Mouse (Mus musculus) ES-E14 (cell line): ENCODE measurements around the gene Snai3. TPM values are rescaled to one million over a fixed set of nuclear protein-coding genes. Genes with fewer than 3 reads are reported as not detected.

Experiments used
- DNase-seq: peaks from one replicate; pipeline ENCODE4 v3.0.0-alpha.2; 2013; ENCODE audit warnings: low read depth, low spot score
- H3K27ac ChIP-seq: 2 replicates; pipeline ENCODE4 v1.5.1; 2012; ENCODE audit warnings: low read depth, mild to moderate bottlenecking, low read length, moderate library complexity, mixed read lengths; ENCODE audit not compliant: poor library complexity, insufficient read depth, severe bottlenecking
- H3K36me3 ChIP-seq: 2 replicates; pipeline ENCODE4 v1.6.1; 2012; ENCODE audit warnings: mild to moderate bottlenecking, low read length, moderate library complexity, mixed read lengths; ENCODE audit not compliant: control insufficient read depth, poor library complexity, insufficient read depth, severe bottlenecking
- H3K4me1 ChIP-seq, 2 experiments: fragments of 150-350 bp in 1 of 2; sonication (generic) in 1 of 2; 2 replicates each; pipeline ENCODE4 v1.6.1; 2012; ENCODE audit warnings: low read length in 2 of 2, mild to moderate bottlenecking in 1 of 2, mixed read lengths in 1 of 2; ENCODE audit not compliant: control insufficient read depth in 2 of 2, insufficient read depth in 2 of 2, poor library complexity in 1 of 2
- H3K4me3 ChIP-seq, 2 experiments: fragments of 150-350 bp in 1 of 2; sonication (generic) in 1 of 2; 2 replicates each; pipeline ENCODE4 v1.5.1; 2012; ENCODE audit warnings: low read length in 2 of 2, low read depth in 1 of 2, mild to moderate bottlenecking in 1 of 2, mixed read lengths in 1 of 2; ENCODE audit not compliant: insufficient read depth in 1 of 2, poor library complexity in 1 of 2, severe bottlenecking in 1 of 2
- H3K9ac ChIP-seq: 2 replicates; pipeline ENCODE4 v1.6.1; 2012; ENCODE audit warnings: low read depth, mild to moderate bottlenecking, low read length, mixed read lengths; ENCODE audit not compliant: poor library complexity, insufficient read depth, severe bottlenecking
- H3K9me3 ChIP-seq: fragments of 150-350 bp; sonication (generic); 2 replicates; pipeline ENCODE4 v1.6.1; 2012; ENCODE audit warnings: low read depth, mild to moderate bottlenecking, low read length; ENCODE audit not compliant: control insufficient read depth, insufficient read depth
- CHD2 ChIP-seq: IDR thresholded peaks from 2 replicates; pipeline ENCODE4 v1.6.1; 2014; ENCODE audit warnings: mild to moderate bottlenecking, low read depth, low read length, inconsistent platforms
- HCFC1 ChIP-seq: IDR thresholded peaks from 2 replicates; pipeline ENCODE4 v1.6.1; 2012; ENCODE audit warnings: low read length, inconsistent platforms, borderline replicate concordance; ENCODE audit not compliant: insufficient read depth
- MAFK ChIP-seq: IDR thresholded peaks from 2 replicates; pipeline ENCODE4 v1.6.1; 2014; ENCODE audit warnings: mild to moderate bottlenecking, low read depth, low read length, inconsistent platforms; ENCODE audit not compliant: insufficient read depth
- ZC3H11A ChIP-seq: IDR thresholded peaks from 2 replicates; pipeline ENCODE4 v1.6.1; 2012; ENCODE audit warnings: low read depth, mild to moderate bottlenecking, inconsistent platforms, low read length, borderline replicate concordance
- ZNF384 ChIP-seq: IDR thresholded peaks from 2 replicates; pipeline ENCODE4 v1.6.1; 2012; ENCODE audit warnings: low read depth, low read length, inconsistent platforms
- in situ Hi-C, 2 experiments: fragments of 600-800 bp; cut with MboI; formaldehyde crosslinking; loops; one replicate each; pipeline ENCODE4 v1.15.1; 2025; ENCODE audit warnings: low sequenced_read_pairs in 2 of 2, inconsistent platforms in 1 of 2; ENCODE audit not compliant: unreplicated experiment in 2 of 2
- total RNA-seq: library from RNA; depleted of rRNA; stranded (reverse); fragments of 300-350 nt; gene quantifications from 2 replicates; pipeline ENCODE4 v1.2.3, GENCODE M21; 2012

Gene Snai3
- total RNA-seq, 1 experiment = 4.2 TPM

GRCm38 (mm10) chr8:122469965-122470364 is 9.4 kb upstream of the Snai3 start:
- Histone ChIP-seq H3K4me3 (no peak overlapping the region), H3K27ac (no peak overlapping the region), H3K4me1 (peaks cover 0 to 3% of the 10 kb centered on the region in 2 experiments; a peak in 1 of 4 replicates), H3K9ac (no peak overlapping the region), H3K9me3 (no peaks in the 10 kb centered on the region), H3K36me3 (peaks cover 7% of the 10 kb centered on the region; the same call in 1 of the 2 replicates)
- TF ChIP-seq MAFK = no peak
- in situ Hi-C loops = no loop called here
- no peak for DNase-seq

- Histone ChIP-seq H3K27ac (no peak overlapping the region), H3K4me3 (no peak overlapping the region), H3K9me3 (no peaks in the 10 kb centered on the region), H3K4me1 (no peaks in the 10 kb centered on the region), H3K9ac (no peak overlapping the region), H3K36me3 (peaks cover 7% of the 10 kb centered on the region; the same call in 1 of the 2 replicates)
- in situ Hi-C loops = no loop called here
- no peak for DNase-seq
- no peak for TF ChIP-seq ZC3H11A
- no peak for TF ChIP-seq CHD2
- TF ChIP-seq ZNF384 = no peak
- no peak for TF ChIP-seq HCFC1
- TF ChIP-seq MAFK = no peak
These were observed 8.9 kb upstream of the Snai3 start for GRCm38 (mm10) chr8:122469407-122469806.

- Histone ChIP-seq H3K36me3 (peaks cover 2% of the 10 kb centered on the region; the same call in 1 of the 2 replicates), H3K9ac (no peak overlapping the region)
- no peak for DNase-seq
These were observed 7.3 kb upstream of the Snai3 start for GRCm38 (mm10) chr8:122467816-122468215.

GRCm38 (mm10) chr8:122464985-122465384 is 4.5 kb upstream of the Snai3 start:
- in situ Hi-C loops = no loop called here
- DNase-seq = no peak
- peaks cover 2% of the 10 kb centered on the region; the same call in 1 of the 2 replicates for H3K36me3 ChIP-seq
- H3K4me3 ChIP-seq = no peak overlapping the region
- TF ChIP-seq MAFK (no peak), CHD2 (no peak), ZNF384 (no peak), HCFC1 (no peak), ZC3H11A (no peak)
- H3K4me1 ChIP-seq = peaks cover 0 to 14% of the 10 kb centered on the region in 2 experiments; a peak in 2 of 4 replicates
- H3K9ac ChIP-seq = no peak overlapping the region
- no peaks in the 10 kb centered on the region for H3K9me3 ChIP-seq
- H3K27ac ChIP-seq = no peak overlapping the region

More at GRCm38 (mm10) chr8:122467816-122468215, 7.3 kb upstream of the Snai3 start:
- in situ Hi-C loops = no loop called here
- no peak overlapping the region for H3K4me3 ChIP-seq
- no peaks in the 10 kb centered on the region for H3K4me1 ChIP-seq
- TF ChIP-seq CHD2 = no peak
- no peak for TF ChIP-seq MAFK
- TF ChIP-seq ZNF384 = no peak
- TF ChIP-seq HCFC1 = no peak
- no peak for TF ChIP-seq ZC3H11A
- no peak overlapping the region for H3K27ac ChIP-seq
- H3K9me3 ChIP-seq = no peaks in the 10 kb centered on the region
